Mouse (Mus musculus): ENCODE measurements at regions not wholly inside any gene's neighbourhood (a gene's known extent, or its start where the extent isn't known, plus 50 kb on each side); places are given as distances from the start of the nearest gene placed in this dataset.

DNA sequence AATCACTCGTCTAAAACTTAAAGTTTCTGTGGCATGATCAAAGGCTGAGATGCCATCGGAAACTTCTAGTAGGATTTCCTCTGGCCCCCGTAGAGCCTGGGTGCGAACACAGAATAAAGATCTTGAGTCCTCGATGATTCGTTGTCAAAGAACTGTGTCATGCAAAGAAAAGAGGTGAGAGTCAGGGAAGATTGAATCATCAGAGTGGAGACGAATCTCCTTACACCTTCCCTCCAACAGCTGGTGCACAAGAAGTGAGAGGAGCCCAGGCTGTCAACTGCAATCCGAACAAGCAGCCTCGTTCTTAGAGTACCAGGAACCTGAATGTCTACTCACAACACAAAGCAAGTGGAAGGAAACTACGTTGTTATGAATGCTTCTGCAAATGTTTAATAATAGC is 52.7 kb upstream of the Atp2b1 start:
- no peak for DNase-seq

GRCm38 (mm10) chr10:98862712-98863111 is 51.5 kb upstream of the Atp2b1 start:
- DNase-seq: no peak

- no peak for DNase-seq
Observed at GRCm38 (mm10) chr10:98864384-98864783, 49.8 kb upstream of the Atp2b1 start.
